Mouse (Mus musculus): Measurements from ENCODE around the gene Folr1. TPM values are rescaled to one million over a fixed set of nuclear protein-coding genes. Genes with fewer than 3 reads are reported as not detected.

Gene Folr1
- polyA plus RNA-seq, 1 experiment from 2014 or later = 3.2 TPM

GRCm38 (mm10) chr7:101882413-101883154, 12.0 kb upstream of the Folr1 start:
- 67% methylated on average over 9 of the region's 9 CpGs for WGBS (ENCODE audit: insufficient replicate concordance)
- Histone ChIP-seq H3K4me2 (no peak overlapping the region), H3K27me3 (ENCODE audit: control insufficient read depth, insufficient read depth, low read length) (no peaks in the 10 kb centered on the region), H3K36me3 (ENCODE audit: control insufficient read depth, insufficient read depth, low read length) (no peaks in the 10 kb centered on the region), H3K4me1 (ENCODE audit: control insufficient read depth, insufficient read depth, low read length) (no peaks in the 10 kb centered on the region), H3K9ac (ENCODE audit: low read depth, low read length) (no peak overlapping the region), H3K9me3 (replicated peaks; ENCODE audit: control insufficient read depth, low read length) (no peaks in the 10 kb centered on the region), H3K27ac (ENCODE audit: low read depth, low read length) (no peak overlapping the region), H3K4me3 (ENCODE audit: low read depth, low read length) (no peak overlapping the region)
- ATAC-seq (replicated peaks; ENCODE audit: insufficient number of reproducible peaks, low FRiP score, low TSS enrichment) = no peak

DNA sequence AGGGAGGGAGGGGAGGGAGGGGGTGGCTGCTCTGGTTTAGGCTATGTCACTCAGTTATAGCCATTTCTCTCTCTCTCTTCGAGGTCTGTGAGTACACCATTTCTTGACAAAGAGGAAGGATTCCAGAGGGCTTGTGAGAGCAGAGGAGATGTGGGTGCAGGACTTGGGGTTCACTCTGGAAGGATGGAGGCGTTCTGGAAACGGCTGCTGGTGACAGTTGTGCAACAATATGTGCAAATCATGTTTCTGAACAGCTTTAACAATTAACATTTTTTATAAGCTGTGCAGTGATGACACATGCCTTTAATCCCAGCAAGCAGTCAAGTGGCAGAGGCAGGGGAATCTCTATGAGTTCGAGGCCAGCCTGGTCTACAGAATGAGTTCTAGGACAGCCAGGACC, 10.3 kb upstream of the Folr1 start:
- H3K4me1 ChIP-seq (ENCODE audit: control insufficient read depth, insufficient read depth, low read length) = no peaks in the 10 kb centered on the region
- no peak overlapping the region for H3K4me2 ChIP-seq
- H3K4me3 ChIP-seq (ENCODE audit: low read depth, low read length) = no peak overlapping the region
- H3K9me3 ChIP-seq (replicated peaks; ENCODE audit: control insufficient read depth, low read length) = no peaks in the 10 kb centered on the region
- H3K9ac ChIP-seq (ENCODE audit: low read depth, low read length) = no peak overlapping the region
- H3K36me3 ChIP-seq (ENCODE audit: control insufficient read depth, insufficient read depth, low read length) = no peaks in the 10 kb centered on the region
- 68% methylated on average over 4 of the region's 4 CpGs for whole genome bisulfite sequencing (ENCODE audit: insufficient replicate concordance)
- no peak overlapping the region for H3K27ac ChIP-seq (ENCODE audit: low read depth, low read length)
- no peaks in the 10 kb centered on the region for H3K27me3 ChIP-seq (ENCODE audit: control insufficient read depth, insufficient read depth, low read length)
- ATAC-seq (replicated peaks; ENCODE audit: insufficient number of reproducible peaks, low FRiP score, low TSS enrichment) = no peak

DNA sequence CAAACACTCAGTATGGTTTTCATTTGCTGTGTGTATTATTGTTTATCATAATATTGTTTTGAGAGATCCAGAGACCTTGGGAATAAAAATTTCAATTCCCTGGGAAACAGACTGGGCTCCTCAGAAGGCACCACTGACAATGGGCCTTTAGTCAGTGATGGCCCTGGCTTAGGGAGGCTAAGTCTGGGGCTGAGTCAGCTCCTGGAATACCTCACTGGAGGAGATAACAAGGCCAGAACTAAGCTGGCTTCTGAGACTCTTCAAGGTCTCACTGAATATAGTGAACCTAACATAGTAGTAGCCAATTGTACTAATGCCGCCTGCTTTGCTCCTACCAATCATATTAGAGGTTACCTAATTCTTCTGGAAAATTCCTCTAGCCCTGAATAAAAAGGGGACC, 5.4 kb upstream of the Folr1 start:
- H3K36me3 ChIP-seq (ENCODE audit: control insufficient read depth, insufficient read depth, low read length) = no peaks in the 10 kb centered on the region
- no peak for ATAC-seq (replicated peaks; ENCODE audit: insufficient number of reproducible peaks, low FRiP score, low TSS enrichment)
- 93% methylated on average over 1 of the region's 1 CpGs for WGBS (ENCODE audit: insufficient replicate concordance)
- no peak overlapping the region for H3K27ac ChIP-seq (ENCODE audit: low read depth, low read length)
- no peak overlapping the region for H3K4me3 ChIP-seq (ENCODE audit: low read depth, low read length)
- H3K9ac ChIP-seq (ENCODE audit: low read depth, low read length) = no peak overlapping the region
- peaks cover 3% of the 10 kb centered on the region; the same call in 1 of the 2 replicates for H3K4me1 ChIP-seq (ENCODE audit: control insufficient read depth, insufficient read depth, low read length)
- H3K4me2 ChIP-seq = no peak overlapping the region
- no peaks in the 10 kb centered on the region for H3K27me3 ChIP-seq (ENCODE audit: control insufficient read depth, insufficient read depth, low read length)
- H3K9me3 ChIP-seq (replicated peaks; ENCODE audit: control insufficient read depth, low read length) = no peaks in the 10 kb centered on the region

DNA sequence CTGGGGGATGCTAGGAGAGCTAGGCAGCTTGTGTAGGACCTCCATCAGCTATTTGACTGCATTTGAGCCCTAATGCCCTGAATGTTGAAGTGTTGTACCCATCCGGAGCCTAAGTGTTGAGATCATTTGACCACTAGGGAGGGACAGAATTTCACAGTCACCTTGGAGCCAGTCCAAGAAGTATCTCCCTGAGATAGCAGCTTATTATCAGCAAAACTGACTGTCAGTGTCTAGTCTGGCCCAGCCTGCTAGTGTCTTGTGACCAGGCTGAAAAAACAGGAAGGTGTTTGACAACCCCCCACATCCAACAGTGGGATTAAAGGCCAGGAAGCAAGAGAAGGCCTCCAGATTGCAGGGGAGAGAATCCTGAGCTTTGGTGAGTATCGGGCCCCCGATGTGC, 708 bp upstream of the Folr1 start:
- H3K4me1 ChIP-seq (ENCODE audit: control insufficient read depth, insufficient read depth, low read length) = peaks cover 3% of the 10 kb centered on the region; the same call in 1 of the 2 replicates
- no peak overlapping the region for H3K4me3 ChIP-seq (ENCODE audit: low read depth, low read length)
- H3K4me2 ChIP-seq = peak overlapping the region; percentile 11; the same call in 1 of the 2 replicates
- no peaks in the 10 kb centered on the region for H3K9me3 ChIP-seq (replicated peaks; ENCODE audit: control insufficient read depth, low read length)
- 59% methylated on average over 3 of the region's 3 CpGs for WGBS (ENCODE audit: insufficient replicate concordance)
- ATAC-seq (replicated peaks; ENCODE audit: insufficient number of reproducible peaks, low FRiP score, low TSS enrichment) = peak; percentile 43; the same call in 1 of the 2 replicates
- no peaks in the 10 kb centered on the region for H3K36me3 ChIP-seq (ENCODE audit: control insufficient read depth, insufficient read depth, low read length)
- H3K27ac ChIP-seq (ENCODE audit: low read depth, low read length) = peak overlapping the region; percentile 68
- H3K27me3 ChIP-seq (ENCODE audit: control insufficient read depth, insufficient read depth, low read length) = no peaks in the 10 kb centered on the region
- H3K9ac ChIP-seq (ENCODE audit: low read depth, low read length) = no peak overlapping the region

- Histone ChIP-seq H3K4me3 (ENCODE audit: low read depth, low read length) (no peak overlapping the region), H3K36me3 (ENCODE audit: control insufficient read depth, insufficient read depth, low read length) (no peaks in the 10 kb centered on the region), H3K9ac (ENCODE audit: low read depth, low read length) (no peak overlapping the region), H3K9me3 (replicated peaks; ENCODE audit: control insufficient read depth, low read length) (no peaks in the 10 kb centered on the region), H3K27me3 (ENCODE audit: control insufficient read depth, insufficient read depth, low read length) (no peaks in the 10 kb centered on the region), H3K27ac (ENCODE audit: low read depth, low read length) (0 out of 2 replicates have a peak overlapping the region, but pooled peaks have one; percentile 1), H3K4me2 (no peak overlapping the region), H3K4me1 (ENCODE audit: control insufficient read depth, insufficient read depth, low read length) (peaks cover 3% of the 10 kb centered on the region; the same call in 1 of the 2 replicates)
- no peak for ATAC-seq (replicated peaks; ENCODE audit: insufficient number of reproducible peaks, low FRiP score, low TSS enrichment)
- WGBS (ENCODE audit: insufficient replicate concordance) = 67% methylated on average over 7 of the region's 7 CpGs
Observed at GRCm38 (mm10) chr7:101869163-101869500, 1.5 kb downstream of the Folr1 start.

- no peaks in the 10 kb centered on the region for H3K9me3 ChIP-seq (replicated peaks; ENCODE audit: control insufficient read depth, low read length)
- H3K4me1 ChIP-seq (ENCODE audit: control insufficient read depth, insufficient read depth, low read length) = peaks cover 3% of the 10 kb centered on the region; the same call in 1 of the 2 replicates
- H3K27ac ChIP-seq (ENCODE audit: low read depth, low read length) = 0 out of 2 replicates have a peak overlapping the region, but pooled peaks have one; percentile 1
- no peak overlapping the region for H3K9ac ChIP-seq (ENCODE audit: low read depth, low read length)
- ATAC-seq (replicated peaks; ENCODE audit: insufficient number of reproducible peaks, low FRiP score, low TSS enrichment) = peak; percentile 32; the same call in 1 of the 2 replicates
- no peaks in the 10 kb centered on the region for H3K36me3 ChIP-seq (ENCODE audit: control insufficient read depth, insufficient read depth, low read length)
- no peak overlapping the region for H3K4me3 ChIP-seq (ENCODE audit: low read depth, low read length)
- no peak overlapping the region for H3K4me2 ChIP-seq
- WGBS (ENCODE audit: insufficient replicate concordance) = 69% methylated on average over 13 of the region's 13 CpGs
- no peaks in the 10 kb centered on the region for H3K27me3 ChIP-seq (ENCODE audit: control insufficient read depth, insufficient read depth, low read length)
Observed at GRCm38 (mm10) chr7:101868241-101869162, 2.1 kb downstream of the Folr1 start.

GRCm38 (mm10) chr7:101867482-101867881, 3.1 kb downstream of the Folr1 start:
- 92% methylated on average over 4 of the region's 4 CpGs for WGBS (ENCODE audit: insufficient replicate concordance)
- Histone ChIP-seq H3K36me3 (ENCODE audit: control insufficient read depth, insufficient read depth, low read length) (no peaks in the 10 kb centered on the region), H3K4me1 (ENCODE audit: control insufficient read depth, insufficient read depth, low read length) (peaks cover 3% of the 10 kb centered on the region; the same call in 1 of the 2 replicates), H3K9me3 (replicated peaks; ENCODE audit: control insufficient read depth, low read length) (no peaks in the 10 kb centered on the region), H3K27ac (ENCODE audit: low read depth, low read length) (no peak overlapping the region), H3K9ac (ENCODE audit: low read depth, low read length) (no peak overlapping the region), H3K4me2 (no peak overlapping the region), H3K27me3 (ENCODE audit: control insufficient read depth, insufficient read depth, low read length) (no peaks in the 10 kb centered on the region), H3K4me3 (ENCODE audit: low read depth, low read length) (no peak overlapping the region)
- no peak for ATAC-seq (replicated peaks; ENCODE audit: insufficient number of reproducible peaks, low FRiP score, low TSS enrichment)

DNA sequence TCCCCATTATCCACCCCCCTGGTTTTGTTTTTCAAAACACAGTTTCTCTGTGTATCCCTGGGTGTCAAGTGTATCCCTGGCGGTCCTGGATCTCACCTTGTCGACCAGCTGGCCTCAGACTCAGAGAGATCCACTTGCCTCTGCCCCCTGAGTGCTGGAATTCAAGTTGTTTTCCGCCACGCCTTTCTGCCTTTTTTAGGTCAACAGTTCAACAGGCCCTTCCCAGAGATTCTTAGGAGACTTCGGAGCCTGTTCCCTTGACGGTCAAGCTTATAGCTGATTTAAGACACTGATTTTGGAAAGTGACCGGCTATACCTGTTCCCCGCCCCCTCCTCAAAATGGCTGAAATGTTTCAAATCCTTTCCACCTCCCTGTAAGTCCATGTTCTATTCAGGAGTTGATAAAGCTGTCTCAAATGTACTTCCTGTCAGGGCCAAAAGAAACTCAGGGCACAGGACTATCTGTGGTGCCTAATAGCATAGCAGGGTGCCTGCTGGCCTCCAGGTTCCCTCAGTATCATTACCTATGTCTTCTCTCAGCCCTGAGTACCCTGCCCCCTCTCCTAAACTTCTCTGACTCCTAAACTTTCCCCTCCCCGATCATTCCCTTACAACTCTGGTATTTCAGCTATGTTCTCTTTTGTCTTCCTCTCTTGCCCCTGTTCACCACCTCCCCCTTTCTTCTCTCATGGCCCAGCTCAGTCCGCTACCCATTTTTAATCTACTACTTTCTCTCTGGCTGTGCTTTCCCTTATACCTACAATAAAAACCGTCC, 3.9 kb downstream of the Folr1 start:
- ATAC-seq (replicated peaks; ENCODE audit: insufficient number of reproducible peaks, low FRiP score, low TSS enrichment) = no peak
- Histone ChIP-seq H3K27me3 (ENCODE audit: control insufficient read depth, insufficient read depth, low read length) (no peaks in the 10 kb centered on the region), H3K4me3 (ENCODE audit: low read depth, low read length) (no peak overlapping the region), H3K9me3 (replicated peaks; ENCODE audit: control insufficient read depth, low read length) (no peaks in the 10 kb centered on the region), H3K27ac (ENCODE audit: low read depth, low read length) (no peak overlapping the region), H3K36me3 (ENCODE audit: control insufficient read depth, insufficient read depth, low read length) (no peaks in the 10 kb centered on the region), H3K4me1 (ENCODE audit: control insufficient read depth, insufficient read depth, low read length) (peaks cover 3% of the 10 kb centered on the region; the same call in 1 of the 2 replicates), H3K4me2 (no peak overlapping the region), H3K9ac (ENCODE audit: low read depth, low read length) (no peak overlapping the region)
- 75% methylated on average over 11 of the region's 11 CpGs for WGBS (ENCODE audit: insufficient replicate concordance)
